Mouse (Mus musculus) thymus, postnatal 4 days (tissue): ENCODE measurements around the gene Rab3gap2.

Source experiments
- DNase-seq: peaks from one replicate; pipeline ENCODE4 v3.0.0; 2021

The Rab3gap2 gene

GRCm38 (mm10) chr1:185203909-185204661 lies at the start of gene Rab3gap2:
Rab3gap2 (plus strand) TSS chr1:185204117.
- DNase-seq, result peak; percentile 100

- DNase-seq, result no peak
Measured at GRCm38 (mm10) chr1:185173641-185174040, 30.3 kb upstream of the Rab3gap2 start.

GRCm38 (mm10) chr1:185177860-185178259 lies 26.1 kb upstream of the Rab3gap2 start:
- no peak for DNase-seq

GRCm38 (mm10) chr1:185183591-185184330 lies 20.2 kb upstream of the Rab3gap2 start:
- DNase-seq, result no peak

- DNase-seq, result no peak
Measured at GRCm38 (mm10) chr1:185185556-185185955, 18.4 kb upstream of the Rab3gap2 start.

GRCm38 (mm10) chr1:185187135-185187785 lies 16.7 kb upstream of the Rab3gap2 start:
- no peak for DNase-seq

GRCm38 (mm10) chr1:185189901-185190300 lies 14.0 kb upstream of the Rab3gap2 start:
- no peak for DNase-seq

- no peak for DNase-seq
Measured at GRCm38 (mm10) chr1:185192087-185192486, 11.8 kb upstream of the Rab3gap2 start.

- DNase-seq, result peak; percentile 26
Measured at GRCm38 (mm10) chr1:185193509-185193908, 10.4 kb upstream of the Rab3gap2 start.

- no peak for DNase-seq
Measured at GRCm38 (mm10) chr1:185196323-185196722, 7.6 kb upstream of the Rab3gap2 start.

GRCm38 (mm10) chr1:185200571-185201395 lies 3.1 kb upstream of the Rab3gap2 start:
- DNase-seq, result no peak

GRCm38 (mm10) chr1:185201994-185202393 lies 1.9 kb upstream of the Rab3gap2 start:
- no peak for DNase-seq

- peak; percentile 18 for DNase-seq
Measured at GRCm38 (mm10) chr1:185203196-185203908, 565 bp upstream of the Rab3gap2 start.

- no peak for DNase-seq
Measured at GRCm38 (mm10) chr1:185205090-185205489, 1.2 kb downstream of the Rab3gap2 start.

GRCm38 (mm10) chr1:185207851-185208595 lies 4.1 kb downstream of the Rab3gap2 start:
- no peak for DNase-seq

GRCm38 (mm10) chr1:185208766-185209165 lies 4.8 kb downstream of the Rab3gap2 start:
- no peak for DNase-seq

- no peak for DNase-seq
Measured at GRCm38 (mm10) chr1:185209641-185210176, 5.8 kb downstream of the Rab3gap2 start.

- DNase-seq, result no peak
Measured at GRCm38 (mm10) chr1:185216360-185216759, 12.4 kb downstream of the Rab3gap2 start.

GRCm38 (mm10) chr1:185216762-185217161 lies 12.8 kb downstream of the Rab3gap2 start:
- DNase-seq, result no peak

- DNase-seq, result no peak
Measured at GRCm38 (mm10) chr1:185217966-185218365, 14.0 kb downstream of the Rab3gap2 start.

GRCm38 (mm10) chr1:185226889-185227288 lies 23.0 kb downstream of the Rab3gap2 start:
- no peak for DNase-seq
